Mouse (Mus musculus): ENCODE measurements around the gene Mrnip.

Mrnip gene

GRCm38 (mm10) chr11:50161578-50162304 lies 12.5 kb upstream of the Mrnip start:
- DNase-seq, result peak; percentile 65 to 79

- DNase-seq, result no peak
Observed at GRCm38 (mm10) chr11:50162338-50163050, 11.8 kb upstream of the Mrnip start.

GRCm38 (mm10) chr11:50168352-50168751 lies 5.9 kb upstream of the Mrnip start:
- DNase-seq, result no peak

GRCm38 (mm10) chr11:50174730-50175187 lies 515 bp downstream of the Mrnip start:
- DNase-seq, result peak; percentile 96 to 99

- no peak for DNase-seq
Observed at GRCm38 (mm10) chr11:50176351-50176750, 2.1 kb downstream of the Mrnip start.

GRCm38 (mm10) chr11:50177111-50177510 lies 2.9 kb downstream of the Mrnip start:
- no peak for DNase-seq

- DNase-seq, result no peak
Observed at GRCm38 (mm10) chr11:50178532-50179488, 4.6 kb downstream of the Mrnip start.

GRCm38 (mm10) chr11:50180478-50181231 lies 6.4 kb downstream of the Mrnip start:
- no peak for DNase-seq

GRCm38 (mm10) chr11:50182702-50183101 lies 8.5 kb downstream of the Mrnip start:
- DNase-seq, result no peak

GRCm38 (mm10) chr11:50184788-50185187 lies 10.5 kb downstream of the Mrnip start:
- DNase-seq, result no peak

GRCm38 (mm10) chr11:50188682-50189081 lies 14.4 kb downstream of the Mrnip start:
- DNase-seq, result no peak

- DNase-seq, result no peak
Observed at GRCm38 (mm10) chr11:50190362-50190761, 16.1 kb downstream of the Mrnip start.

GRCm38 (mm10) chr11:50192278-50192677 lies 18.0 kb downstream of the Mrnip start:
- no peak for DNase-seq

- no peak for DNase-seq
Observed at GRCm38 (mm10) chr11:50194070-50194469, 19.8 kb downstream of the Mrnip start.

GRCm38 (mm10) chr11:50194793-50195192 lies 20.5 kb downstream of the Mrnip start:
- no peak for DNase-seq

GRCm38 (mm10) chr11:50197500-50197899 lies 23.3 kb downstream of the Mrnip start:
- no peak for DNase-seq

GRCm38 (mm10) chr11:50198219-50198846 lies 24.1 kb downstream of the Mrnip start:
- DNase-seq, result no peak

- DNase-seq, result no peak
Observed at GRCm38 (mm10) chr11:50198916-50199315, 24.7 kb downstream of the Mrnip start.

- no peak for DNase-seq
Observed at GRCm38 (mm10) chr11:50200613-50201012, 26.4 kb downstream of the Mrnip start.

- no peak for DNase-seq
Observed at GRCm38 (mm10) chr11:50201590-50201989, 27.3 kb downstream of the Mrnip start.

- DNase-seq, result no peak
Observed at GRCm38 (mm10) chr11:50203302-50203827, 29.1 kb downstream of the Mrnip start.

All from cerebellum, postnatal 25 days (tissue).